Mouse (Mus musculus) brown adipose tissue, adult 24 weeks (tissue): ENCODE measurements around the gene Taf9b. TPM values are rescaled to one million over a fixed set of nuclear protein-coding genes. Genes with fewer than 3 reads are reported as not detected.
"Not testable (repeated sequence)": the region's sequence is repeated elsewhere in the genome, so short reads cannot be mapped to it uniquely, and the experiment has no call there.

Source experiments
- H3K27ac ChIP-seq: fragments of 200-500 bp; replicated peaks from 2 replicates; pipeline ENCODE4 v1.5.1; 2012; ENCODE audit warnings: low read depth, mild to moderate bottlenecking, low read length
- H3K4me1 ChIP-seq: fragments of 200-500 bp; 2 replicates; pipeline ENCODE4 v1.6.1; 2012; ENCODE audit warnings: low read length, mixed read lengths; ENCODE audit not compliant: control insufficient read depth, insufficient read depth, insufficient read length
- H3K4me3 ChIP-seq: fragments of 200-500 bp; 2 replicates; pipeline ENCODE4 v1.5.1; 2012; ENCODE audit warnings: low read depth, mild to moderate bottlenecking, low read length, moderate library complexity; ENCODE audit not compliant: insufficient read depth
- polyA plus RNA-seq: library from polyadenylated mRNA; stranded (reverse); fragments of >200 nt; gene quantifications from 2 replicates; pipeline ENCODE4 v1.2.4, GENCODE M21; 2012; ENCODE audit not compliant: missing spikeins, insufficient read depth, insufficient read length

The Taf9b gene
- 6.1 and 15.1 TPM in 2 replicates for polyA plus RNA-seq

DNA sequence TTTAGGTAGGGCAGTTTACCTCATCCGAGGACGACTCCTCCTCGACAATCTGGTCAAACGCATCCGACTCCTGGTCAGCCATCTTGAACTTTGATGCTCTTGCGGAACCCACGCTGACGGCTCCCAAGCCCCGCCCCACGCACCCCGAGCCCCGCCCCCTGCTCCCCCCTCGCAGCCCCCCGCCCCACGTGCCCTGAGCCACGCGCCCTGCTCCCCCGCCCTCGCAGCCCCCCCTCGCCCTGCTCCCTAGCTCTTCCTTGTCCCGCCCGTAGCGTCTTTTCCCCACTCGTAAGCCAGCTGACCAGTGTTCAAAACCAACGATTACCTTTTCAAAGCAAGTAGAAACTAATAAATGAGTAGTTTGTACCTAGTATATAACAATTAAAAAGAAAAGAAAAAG lies at the start of gene Taf9b:
Gene Taf9b (minus strand): TSS at position 101 of the 400 bp plus-strand sequence.
- H3K4me1 ChIP-seq: no peaks in the 10 kb centered on the region
- no peak within 1 kb of the TSS for H3K27ac ChIP-seq
- peak within 1 kb of the TSS; percentile 92 for H3K4me3 ChIP-seq

DNA sequence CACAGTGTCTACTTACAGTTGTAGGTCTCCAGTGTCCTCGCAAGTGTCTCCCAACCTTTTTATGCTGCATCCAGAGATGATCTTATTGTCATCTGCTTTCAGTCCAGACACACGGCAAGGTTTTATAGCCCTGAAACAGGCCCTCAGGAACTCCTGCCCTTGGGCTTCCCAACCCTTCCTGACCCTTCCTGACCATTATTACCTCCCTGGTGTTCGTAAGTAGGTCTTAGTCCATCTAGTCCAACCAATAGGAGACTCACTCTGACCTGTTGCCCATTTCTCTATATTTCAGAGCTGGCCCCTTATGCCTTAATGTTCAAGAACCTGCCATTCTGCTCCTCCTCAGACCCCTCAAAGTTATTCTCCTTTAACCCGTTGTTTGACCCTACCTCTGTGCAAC lies 34.3 kb upstream of the Taf9b start, which contains the start of gene Fnd3c2:
Gene Fnd3c2 (minus strand): TSS at position 101 of the 400 bp plus-strand sequence.
- Histone ChIP-seq H3K4me1 (no peaks in the 10 kb centered on the region), H3K4me3 (no peak within 1 kb of the TSS), H3K27ac (no peak within 1 kb of the TSS)

DNA sequence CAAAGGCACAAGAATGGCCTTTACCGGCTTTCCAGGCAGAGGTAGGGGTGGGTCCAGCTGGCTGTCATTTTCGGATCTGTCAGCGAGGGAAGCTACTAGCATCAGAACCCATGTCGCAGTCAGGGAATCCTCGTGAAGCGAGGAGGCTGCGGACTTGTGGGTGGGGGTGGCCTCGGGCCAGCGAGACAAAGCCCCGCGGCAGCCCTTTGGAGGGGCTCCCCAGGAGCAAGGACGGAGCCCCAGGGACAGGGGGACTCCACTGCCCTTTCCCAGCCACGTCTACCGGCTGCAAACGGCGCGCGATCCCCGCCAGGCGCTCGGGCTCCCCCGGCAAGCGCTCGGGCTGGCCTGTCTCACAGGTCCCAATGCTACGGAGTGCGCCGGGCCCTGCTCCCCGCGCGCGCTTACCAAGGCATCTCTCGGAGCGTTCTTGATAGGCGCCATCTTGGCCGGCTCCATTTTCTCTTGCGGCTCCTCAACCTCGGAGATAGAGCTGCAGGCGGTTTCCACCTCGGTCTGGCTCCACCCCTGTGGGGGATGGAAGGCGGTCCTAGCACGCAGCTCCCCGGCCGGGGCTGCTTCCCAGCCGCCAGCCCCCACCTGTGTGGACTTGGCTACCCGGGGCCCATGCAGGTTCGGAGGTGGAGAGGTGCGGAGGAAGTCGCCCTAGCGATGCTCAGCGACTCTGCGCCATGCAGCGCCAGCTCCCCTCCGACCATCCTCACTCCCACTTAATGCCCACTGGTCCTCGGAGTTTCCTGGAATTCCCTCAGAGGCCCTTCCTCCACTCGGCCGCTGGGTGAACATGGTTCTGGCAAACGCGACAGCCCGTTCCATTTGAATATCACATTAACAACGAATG lies 1.6 kb downstream of the Taf9b start:
- Histone ChIP-seq H3K27ac (no peak overlapping the region), H3K4me1 (no peaks in the 10 kb centered on the region), H3K4me3 (peak overlapping the region; percentile 92)

DNA sequence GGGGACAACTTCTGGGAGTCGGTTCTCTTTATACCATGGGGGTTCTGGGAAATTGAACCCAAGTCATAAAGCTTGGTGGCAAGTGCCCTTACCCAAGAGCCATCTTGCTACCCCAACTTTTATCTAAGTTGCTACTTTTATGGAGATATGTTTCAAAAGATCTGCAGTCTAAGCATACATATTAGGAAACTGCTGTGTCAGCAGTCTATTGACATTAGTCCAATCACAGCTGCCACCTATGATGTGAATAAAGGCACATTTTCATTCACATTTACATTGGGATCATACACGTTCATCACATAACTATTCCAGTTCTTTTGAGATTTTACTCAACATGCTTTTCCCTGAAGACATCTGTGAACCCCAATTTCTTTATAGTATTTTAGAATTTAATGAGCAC lies 11.9 kb downstream of the Taf9b start:
- H3K27ac ChIP-seq: no peak overlapping the region
- H3K4me3 ChIP-seq: no peak overlapping the region
- H3K4me1 ChIP-seq: no peaks in the 10 kb centered on the region

DNA sequence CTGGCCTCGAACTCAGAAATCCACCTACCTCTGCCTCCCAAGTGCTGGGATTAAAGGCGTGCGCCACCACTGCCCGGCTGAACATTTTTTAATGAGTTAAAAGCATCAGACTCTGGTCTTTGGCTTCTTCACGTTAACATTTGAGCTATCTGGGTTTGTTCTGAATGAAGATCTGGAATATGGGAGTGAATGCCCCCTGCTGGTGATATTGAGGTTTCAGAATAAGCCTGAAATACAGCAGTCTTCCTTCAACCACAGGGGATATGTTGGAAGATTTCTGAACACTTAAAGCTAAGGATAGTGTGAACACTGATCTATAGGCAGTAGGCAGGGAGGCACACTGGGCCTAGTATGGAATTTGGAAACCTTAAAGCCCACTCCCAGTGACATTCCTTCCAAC lies 22.1 kb downstream of the Taf9b start:
- H3K27ac ChIP-seq: no peak overlapping the region
- H3K4me1 ChIP-seq: no peaks in the 10 kb centered on the region
- H3K4me3 ChIP-seq: no peak overlapping the region

DNA sequence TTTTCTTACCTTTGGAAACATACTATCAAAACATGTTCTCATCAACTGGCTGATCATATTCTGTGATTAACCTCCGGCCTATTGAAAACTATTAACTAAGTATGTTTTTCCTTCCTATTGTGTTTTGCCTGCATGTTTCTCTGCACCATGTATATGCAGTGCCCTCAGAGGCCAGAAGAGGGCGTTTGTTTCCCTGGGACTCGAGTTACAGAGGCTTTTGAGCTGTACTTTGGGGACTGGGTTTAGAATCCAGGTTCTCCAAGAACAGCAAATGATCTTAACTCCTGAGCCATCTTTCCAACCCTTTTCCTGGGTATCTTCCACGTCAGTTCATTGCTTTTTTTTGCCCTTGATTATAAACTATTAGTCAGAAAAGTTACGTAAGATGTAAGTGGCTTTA lies 23.6 kb downstream of the Taf9b start:
- H3K27ac ChIP-seq: no peak overlapping the region
- no peaks in the 10 kb centered on the region for H3K4me1 ChIP-seq
- H3K4me3 ChIP-seq: no peak overlapping the region

DNA sequence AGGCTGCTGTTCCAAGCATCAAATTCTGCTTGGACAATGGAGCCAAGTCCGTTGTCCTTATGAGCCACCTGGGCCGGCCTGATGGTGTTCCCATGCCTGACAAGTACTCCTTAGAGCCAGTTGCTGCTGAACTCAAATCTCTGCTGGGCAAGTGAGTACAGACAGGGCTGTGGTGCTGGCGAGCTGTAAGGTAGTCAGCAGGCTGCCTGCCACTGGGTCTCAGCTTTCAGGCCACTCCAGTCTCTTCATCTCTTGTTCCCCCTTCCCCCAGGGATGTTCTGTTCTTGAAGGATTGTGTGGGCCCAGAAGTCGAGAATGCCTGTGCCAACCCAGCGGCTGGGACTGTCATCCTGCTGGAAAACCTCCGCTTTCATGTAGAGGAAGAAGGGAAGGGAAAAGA lies 26.6 kb downstream of the Taf9b start:
- not testable (repeated sequence) for H3K4me1 ChIP-seq, H3K4me3 ChIP-seq, H3K27ac ChIP-seq

DNA sequence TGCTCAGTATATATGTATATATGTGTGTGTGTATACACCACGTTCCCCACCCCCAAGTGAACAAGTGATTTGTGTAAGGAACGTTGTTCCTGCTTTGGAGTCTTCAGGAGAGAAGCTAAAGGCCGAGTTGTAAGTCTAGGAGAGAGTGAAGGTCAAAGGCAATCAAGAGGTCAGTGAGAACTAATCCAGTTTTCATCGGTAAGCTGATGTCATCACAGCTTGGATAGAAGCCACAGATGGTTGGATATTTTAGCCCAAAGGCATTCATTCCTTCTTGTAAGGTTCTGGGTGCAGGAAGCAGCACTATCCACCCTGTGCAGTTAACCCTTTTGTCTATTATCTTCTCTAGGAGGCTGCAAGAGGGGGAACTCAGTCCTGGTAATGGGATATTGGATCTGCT lies 30.9 kb downstream of the Taf9b start:
- Histone ChIP-seq H3K27ac (peak overlapping the region; percentile 77), H3K4me1 (peaks cover 6% of the 10 kb centered on the region), H3K4me3 (0 out of 2 replicates have a peak overlapping the region, but pooled peaks have one; percentile 14)

DNA sequence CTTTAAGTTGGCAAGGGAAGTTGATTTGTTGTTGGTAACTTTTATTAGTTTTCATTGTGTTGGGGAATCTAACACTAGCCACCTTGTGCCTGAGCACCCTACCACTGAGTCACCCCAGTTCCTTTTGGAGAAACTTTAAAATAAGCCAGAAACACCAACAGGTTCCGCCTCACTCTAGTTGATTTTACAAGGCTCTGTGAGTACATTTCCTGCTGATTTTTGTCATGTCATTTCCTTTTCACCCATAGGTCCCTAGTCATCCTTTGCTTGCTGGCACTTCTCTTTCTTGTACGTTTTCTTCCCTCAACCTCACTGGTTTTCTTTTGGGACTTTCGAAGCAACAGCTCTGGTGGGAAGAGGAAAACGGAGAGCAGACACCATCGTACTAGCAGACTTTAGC lies 31.6 kb downstream of the Taf9b start:
- Histone ChIP-seq H3K4me1 (peaks cover 6% of the 10 kb centered on the region), H3K27ac (peak overlapping the region; percentile 77), H3K4me3 (peak overlapping the region; percentile 93)

DNA sequence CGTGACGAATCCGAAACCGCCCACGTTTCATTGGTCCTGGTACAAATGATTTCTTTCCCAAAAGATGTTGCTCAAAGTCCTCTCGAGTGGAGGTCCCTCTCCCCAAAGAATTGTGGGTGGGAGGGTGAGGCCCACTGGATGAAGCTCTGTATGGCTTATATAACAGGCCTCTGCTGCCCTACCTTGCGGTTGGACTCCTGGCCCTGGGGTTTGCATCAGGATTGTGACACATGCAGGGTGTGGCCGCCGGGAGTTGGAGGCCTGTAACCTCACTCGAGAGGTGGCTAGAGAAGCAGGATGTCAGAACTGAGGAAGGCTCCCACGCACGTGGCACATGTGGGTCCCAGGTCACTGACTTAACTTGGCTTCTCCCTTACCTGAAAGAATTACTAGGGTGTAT lies 33.2 kb downstream of the Taf9b start:
- peak overlapping the region; percentile 93 for H3K4me3 ChIP-seq
- peak overlapping the region; percentile 92 for H3K27ac ChIP-seq
- peaks cover 6% of the 10 kb centered on the region for H3K4me1 ChIP-seq

DNA sequence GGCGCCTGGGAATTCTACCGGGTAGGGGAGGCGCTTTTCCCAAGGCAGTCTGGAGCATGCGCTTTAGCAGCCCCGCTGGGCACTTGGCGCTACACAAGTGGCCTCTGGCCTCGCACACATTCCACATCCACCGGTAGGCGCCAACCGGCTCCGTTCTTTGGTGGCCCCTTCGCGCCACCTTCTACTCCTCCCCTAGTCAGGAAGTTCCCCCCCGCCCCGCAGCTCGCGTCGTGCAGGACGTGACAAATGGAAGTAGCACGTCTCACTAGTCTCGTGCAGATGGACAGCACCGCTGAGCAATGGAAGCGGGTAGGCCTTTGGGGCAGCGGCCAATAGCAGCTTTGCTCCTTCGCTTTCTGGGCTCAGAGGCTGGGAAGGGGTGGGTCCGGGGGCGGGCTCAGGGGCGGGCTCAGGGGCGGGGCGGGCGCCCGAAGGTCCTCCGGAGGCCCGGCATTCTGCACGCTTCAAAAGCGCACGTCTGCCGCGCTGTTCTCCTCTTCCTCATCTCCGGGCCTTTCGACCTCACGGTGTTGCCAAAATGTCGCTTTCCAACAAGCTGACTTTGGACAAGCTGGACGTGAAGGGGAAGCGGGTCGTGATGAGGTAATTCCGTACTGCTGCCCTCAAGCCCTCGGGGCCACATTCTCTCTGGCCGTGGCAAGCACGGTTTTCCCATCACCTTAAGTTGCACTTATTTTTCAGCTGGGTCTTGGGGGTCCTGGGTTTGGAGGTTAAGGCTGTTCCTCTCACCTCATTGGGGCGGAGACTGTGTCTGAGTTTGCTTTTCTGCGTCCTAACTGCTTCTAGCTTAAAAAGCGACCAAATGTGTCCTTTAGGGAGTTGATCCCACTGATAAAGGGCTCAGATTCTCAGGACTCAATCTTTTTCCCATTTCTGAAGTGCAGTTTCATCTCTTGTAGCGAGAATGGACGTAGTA lies 34.0 kb downstream of the Taf9b start, which contains the start of gene Pgk1:
Gene Pgk1 (plus strand): TSS at position 388 of the 937 bp plus-strand sequence.
- peaks cover 6% of the 10 kb centered on the region for H3K4me1 ChIP-seq
- H3K4me3 ChIP-seq: peak within 1 kb of the TSS; percentile 93
- peak within 1 kb of the TSS; percentile 92 for H3K27ac ChIP-seq

DNA sequence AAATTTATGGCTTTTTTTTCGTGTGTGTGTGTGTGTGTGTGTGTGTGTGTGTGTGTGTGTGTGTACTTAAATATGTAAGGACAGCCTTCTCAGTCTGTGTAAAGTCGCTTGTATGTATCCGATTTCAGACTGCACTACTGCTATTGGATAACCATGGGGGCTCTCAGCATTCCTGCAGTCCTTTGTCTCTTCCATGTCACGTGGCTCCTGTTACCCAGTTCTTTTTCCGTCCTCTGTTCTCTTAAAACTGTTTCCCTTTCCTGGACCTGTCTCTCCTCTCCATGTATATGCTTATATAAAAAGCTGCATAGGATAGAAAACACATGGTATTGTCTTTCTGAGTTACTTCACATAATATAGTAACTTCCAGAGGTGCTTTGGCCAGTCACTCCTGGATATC lies 35.3 kb downstream of the Taf9b start:
- Histone ChIP-seq H3K4me3 (no peak overlapping the region), H3K4me1 (peaks cover 6% of the 10 kb centered on the region), H3K27ac (peak overlapping the region; percentile 77)

DNA sequence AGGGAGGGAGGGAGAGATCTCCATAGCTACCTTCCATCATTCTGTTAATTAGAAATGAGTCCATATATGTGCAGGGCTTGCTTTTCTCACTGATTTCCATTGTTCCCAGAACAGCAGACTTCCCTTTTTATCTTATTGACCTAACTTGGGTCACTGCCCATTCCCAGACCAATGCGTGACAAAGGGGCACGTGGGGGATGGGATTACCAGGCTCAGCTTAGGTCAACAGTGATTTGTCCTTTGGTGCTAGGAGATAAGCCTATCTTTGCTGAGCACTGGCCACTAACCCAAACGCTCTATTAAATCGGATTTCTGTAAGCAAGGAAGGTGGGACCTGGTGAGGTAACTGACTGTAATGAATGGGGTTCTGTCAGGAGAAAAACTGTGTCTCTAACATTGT lies 36.7 kb downstream of the Taf9b start:
- H3K27ac ChIP-seq: no peak overlapping the region
- H3K4me1 ChIP-seq: peaks cover 6% of the 10 kb centered on the region
- no peak overlapping the region for H3K4me3 ChIP-seq

DNA sequence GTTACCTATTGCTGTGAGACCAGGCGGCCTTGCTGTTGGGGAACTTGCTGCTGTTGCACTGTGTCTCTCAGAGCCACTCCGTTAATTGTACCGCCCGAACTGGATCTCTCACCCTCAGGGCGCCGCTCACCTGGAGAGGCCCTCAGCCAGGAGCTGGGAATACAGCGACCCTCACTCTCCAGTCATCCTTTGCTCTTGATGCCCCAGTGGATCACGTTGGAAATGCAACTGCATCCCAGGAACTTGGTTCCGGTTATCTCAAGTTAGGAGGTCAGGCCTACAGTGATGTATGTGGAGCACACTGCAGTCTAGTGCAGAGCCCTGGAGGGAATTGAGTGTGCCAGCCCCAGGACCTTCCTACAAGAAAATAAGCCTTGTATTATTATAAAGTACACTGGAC lies 44.6 kb downstream of the Taf9b start:
- Histone ChIP-seq H3K4me1 (no peaks in the 10 kb centered on the region), H3K4me3 (no peak overlapping the region), H3K27ac (no peak overlapping the region)

DNA sequence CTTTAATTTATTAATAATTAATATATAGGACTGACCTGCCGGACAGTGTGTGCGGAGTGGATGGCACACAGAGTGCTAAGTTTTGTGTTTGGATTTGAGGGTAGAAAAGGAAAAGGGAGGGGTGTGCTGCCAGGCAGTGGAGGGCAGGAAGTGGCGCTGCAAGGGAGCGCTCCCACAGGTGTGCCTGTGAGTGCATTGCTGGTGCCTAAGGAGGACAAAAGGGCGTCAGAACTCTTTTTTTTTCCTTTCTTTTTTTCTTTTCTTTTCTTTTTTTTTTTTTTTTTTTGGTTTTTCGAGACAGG lies 49.2 kb downstream of the Taf9b start:
- Histone ChIP-seq H3K4me3 (no peak overlapping the region), H3K27ac (no peak overlapping the region), H3K4me1 (no peaks in the 10 kb centered on the region)
